Mouse (Mus musculus) midbrain, embryonic 11.5 days (tissue): ENCODE measurements around the gene Zfp1. TPM values are rescaled to one million over a fixed set of nuclear protein-coding genes. Genes with fewer than 3 reads are reported as not detected.

ENCODE experiments used
- ATAC-seq: fragments of 200-750 bp; cut with Nextera tagmentation; 2 replicates; pipeline ENCODE4 v1.8.0; 2017; ENCODE audit warnings: moderate TSS enrichment, moderate library complexity; ENCODE audit not compliant: low FRiP score
- DNase-seq: peaks from one replicate; pipeline ENCODE4 v3.0.0; 2015; ENCODE audit warnings: low spot score; ENCODE audit errors: missing footprints
- H3K27ac ChIP-seq: fragments of 300-500 bp; sonication (generic); 2 replicates; pipeline ENCODE4 v1.5.1; 2014; ENCODE audit warnings: low read depth, low read length
- H3K27me3 ChIP-seq: fragments of 300-500 bp; sonication (generic); 2 replicates; pipeline ENCODE4 v1.6.1; 2014; ENCODE audit warnings: mild to moderate bottlenecking, low read length, moderate library complexity, mixed read lengths; ENCODE audit not compliant: control insufficient read depth, insufficient read depth
- H3K36me3 ChIP-seq: fragments of 300-500 bp; sonication (generic); 2 replicates; pipeline ENCODE4 v1.6.1; 2014; ENCODE audit warnings: mild to moderate bottlenecking, low read length, moderate library complexity, mixed read lengths; ENCODE audit not compliant: control insufficient read depth, insufficient read depth
- H3K4me1 ChIP-seq: fragments of 300-500 bp; sonication (generic); 2 replicates; pipeline ENCODE4 v1.6.1; 2014; ENCODE audit warnings: low read length; ENCODE audit not compliant: control insufficient read depth, insufficient read depth
- H3K4me2 ChIP-seq: fragments of 300-500 bp; sonication (generic); 2 replicates; pipeline ENCODE4 v1.6.1; 2014; ENCODE audit warnings: mild to moderate bottlenecking, moderate library complexity
- H3K4me3 ChIP-seq: fragments of 300-500 bp; sonication (generic); 2 replicates; pipeline ENCODE4 v1.5.1; 2014; ENCODE audit warnings: low read depth, low read length
- H3K9ac ChIP-seq: fragments of 300-500 bp; sonication (generic); 2 replicates; pipeline ENCODE4 v1.6.1; 2014; ENCODE audit warnings: low read length
- H3K9me3 ChIP-seq: fragments of 300-500 bp; sonication (generic); 2 replicates; pipeline ENCODE4 v1.6.1; 2016; ENCODE audit warnings: low read length; ENCODE audit not compliant: control insufficient read depth
- WGBS: fragments of 180-500 bp; shearing (Covaris S2); extraction: QIAGEN DNeasy Blood & Tissue Kit; methylation state at CpG from one replicate; pipeline ENCODE4 v1.1.7; 2014; 5-methylcytosine and 5-hydroxymethylcytosine counted together
- polyA plus RNA-seq: library from polyadenylated mRNA; unstranded; fragments of >200 nt; fragmentation: Nextera tagmentation; extraction: Ambion mirVana; gene quantifications from 2 replicates; pipeline ENCODE4 v1.2.1, GENCODE M21; 2014

The Zfp1 gene
- polyA plus RNA-seq, 1 experiment from 2014 or later: 23.8 TPM

DNA sequence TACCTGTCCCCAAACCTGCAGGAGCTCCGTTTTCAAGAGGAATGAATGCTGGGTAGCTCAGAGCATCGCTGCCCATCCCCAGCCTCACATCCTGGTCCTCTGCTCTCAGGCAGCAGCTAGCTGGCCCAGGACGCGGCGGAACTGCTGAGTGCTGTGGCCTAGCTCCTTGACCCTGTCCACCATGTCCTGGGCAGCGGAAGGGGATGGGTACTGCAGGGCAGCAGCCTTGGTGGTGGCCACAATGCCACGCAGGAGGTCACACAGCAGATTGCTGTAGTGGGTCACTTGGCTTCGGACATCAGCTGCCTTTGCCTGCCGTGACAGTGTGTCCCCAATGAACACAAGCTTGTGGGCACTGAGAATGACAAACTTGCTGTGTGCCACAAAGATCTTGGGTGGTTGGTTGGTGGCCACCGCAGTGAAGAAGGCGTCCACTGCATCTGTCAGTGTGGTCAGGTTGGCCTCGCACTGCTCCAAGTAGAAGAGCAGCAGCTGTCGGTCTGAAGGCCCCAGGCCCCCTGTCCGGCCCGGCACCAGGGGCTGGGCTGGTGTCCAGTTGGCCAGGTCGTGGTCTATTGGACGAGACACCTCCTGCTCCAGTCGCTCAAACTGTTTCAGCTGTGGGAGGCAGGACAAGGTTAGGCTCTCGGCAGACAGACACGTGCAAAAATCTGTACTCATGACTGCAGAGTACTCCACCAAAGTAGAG lies 67.7 kb downstream of the Zfp1 start:
- peaks cover under 1% of the 10 kb centered on the region; the same call in 1 of the 2 replicates for H3K4me1 ChIP-seq
- H3K9me3 ChIP-seq: no peaks in the 10 kb centered on the region
- no peak overlapping the region for H3K4me3 ChIP-seq
- peaks cover 24% of the 10 kb centered on the region for H3K36me3 ChIP-seq
- no peaks in the 10 kb centered on the region for H3K27me3 ChIP-seq
- ATAC-seq: no peak
- no peak overlapping the region for H3K4me2 ChIP-seq
- DNase-seq: no peak
- H3K9ac ChIP-seq: no peak overlapping the region
- WGBS: 95% methylated on average over 20 of the region's 20 CpGs
- no peak overlapping the region for H3K27ac ChIP-seq

DNA sequence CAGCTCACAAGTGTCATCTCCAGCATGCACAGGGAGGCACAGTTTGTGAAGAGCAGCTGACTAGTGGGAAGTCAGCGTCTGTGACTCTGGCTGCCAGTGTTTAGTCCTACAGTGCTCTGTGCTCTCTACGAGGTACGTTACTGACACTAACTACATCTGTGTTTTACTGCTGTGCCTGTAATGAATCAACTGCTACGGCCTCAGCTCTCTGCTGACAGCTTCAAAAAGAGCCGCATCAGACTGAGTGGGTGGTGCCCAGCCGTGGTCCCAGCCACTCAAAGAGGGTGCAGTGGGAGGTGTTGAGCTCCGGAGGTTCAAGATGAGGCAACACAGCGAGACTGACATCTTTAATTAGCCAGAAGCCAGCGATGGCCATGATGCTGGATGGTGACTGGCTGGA lies 68.9 kb downstream of the Zfp1 start:
- H3K4me1 ChIP-seq: peaks cover 12% of the 10 kb centered on the region
- WGBS: 90% methylated on average over 9 of the region's 9 CpGs
- H3K4me3 ChIP-seq: no peak overlapping the region
- DNase-seq: no peak
- no peak overlapping the region for H3K27ac ChIP-seq
- no peak for ATAC-seq
- H3K36me3 ChIP-seq: peaks cover 24% of the 10 kb centered on the region
- no peak overlapping the region for H3K9ac ChIP-seq
- H3K4me2 ChIP-seq: no peak overlapping the region
- H3K9me3 ChIP-seq: no peaks in the 10 kb centered on the region
- H3K27me3 ChIP-seq: no peaks in the 10 kb centered on the region

DNA sequence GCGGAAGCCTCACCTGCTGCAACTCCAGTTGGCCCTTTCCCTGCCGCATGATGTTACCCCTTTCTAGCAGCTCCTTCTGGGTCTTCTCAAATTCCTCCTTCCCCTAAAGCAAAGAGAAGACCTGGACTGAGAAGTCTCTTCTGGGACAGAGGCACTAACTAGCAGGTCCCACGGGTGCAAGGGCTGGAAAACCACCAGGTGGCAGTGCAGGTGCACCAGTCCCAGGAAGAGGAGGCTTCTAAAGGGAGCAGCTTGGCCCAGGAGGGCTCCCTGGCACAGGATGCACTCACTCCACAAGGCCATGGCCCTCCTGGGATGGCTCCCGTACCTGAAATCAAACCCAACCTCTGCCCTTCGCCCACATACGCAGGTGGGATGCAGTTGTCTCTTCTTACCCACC lies 69.4 kb downstream of the Zfp1 start:
- Histone ChIP-seq H3K4me1 (peaks cover 17% of the 10 kb centered on the region), H3K27ac (no peak overlapping the region), H3K27me3 (no peaks in the 10 kb centered on the region), H3K4me3 (no peak overlapping the region), H3K9me3 (no peaks in the 10 kb centered on the region), H3K36me3 (peaks cover 24% of the 10 kb centered on the region), H3K9ac (no peak overlapping the region), H3K4me2 (no peak overlapping the region)
- DNase-seq (peak; percentile 88), ATAC-seq (no peak)
- WGBS: 87% methylated on average over 6 of the region's 6 CpGs

DNA sequence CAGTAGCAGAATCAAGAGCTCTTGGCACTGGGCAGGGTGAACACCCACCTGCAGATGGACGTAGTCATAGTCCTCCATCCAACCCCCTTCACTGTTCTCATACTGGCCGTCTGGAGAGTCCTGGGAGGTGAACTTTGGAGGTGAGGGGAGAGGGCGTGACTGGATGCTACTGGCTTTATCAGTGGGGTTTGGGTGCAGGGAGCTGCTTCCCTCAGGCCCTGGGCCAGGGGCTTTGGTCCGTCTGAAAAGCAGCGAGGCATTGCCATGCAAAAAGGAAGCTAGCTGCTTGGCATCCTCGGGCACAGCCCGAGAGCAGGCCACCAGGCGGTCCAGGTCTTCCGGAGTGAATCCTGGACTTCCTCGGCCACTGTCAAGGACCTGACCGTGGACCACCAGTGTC lies 70.1 kb downstream of the Zfp1 start:
- no peak overlapping the region for H3K4me3 ChIP-seq
- H3K36me3 ChIP-seq: peaks cover 24% of the 10 kb centered on the region
- ATAC-seq (no peak), DNase-seq (no peak)
- no peaks in the 10 kb centered on the region for H3K27me3 ChIP-seq
- no peak overlapping the region for H3K4me2 ChIP-seq
- peaks cover 23% of the 10 kb centered on the region for H3K4me1 ChIP-seq
- no peaks in the 10 kb centered on the region for H3K9me3 ChIP-seq
- WGBS: 94% methylated on average over 11 of the region's 11 CpGs
- no peak overlapping the region for H3K27ac ChIP-seq
- H3K9ac ChIP-seq: no peak overlapping the region

DNA sequence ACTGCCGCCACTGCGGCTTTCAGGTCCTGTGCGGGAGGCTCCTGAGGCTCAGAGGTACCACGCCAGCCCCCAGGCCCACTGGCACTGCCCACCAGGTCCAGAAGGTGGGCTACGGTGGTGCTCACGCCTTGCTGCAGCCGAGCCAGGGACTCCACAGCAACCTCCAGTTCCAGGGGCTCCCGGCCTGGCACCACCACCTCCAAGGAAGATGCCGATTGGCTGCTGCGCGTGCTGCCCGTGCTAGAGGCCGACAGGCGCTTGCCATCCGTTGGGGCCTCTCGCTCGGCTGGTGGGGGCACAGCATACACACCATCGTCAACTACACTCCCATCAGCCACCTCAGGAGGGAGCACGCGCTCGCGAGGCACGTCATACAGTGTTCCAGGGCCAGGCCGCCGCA lies 70.6 kb downstream of the Zfp1 start:
- Histone ChIP-seq H3K9ac (no peak overlapping the region), H3K36me3 (peaks cover 24% of the 10 kb centered on the region), H3K27me3 (no peaks in the 10 kb centered on the region), H3K4me1 (peaks cover 24% of the 10 kb centered on the region), H3K27ac (no peak overlapping the region), H3K9me3 (no peaks in the 10 kb centered on the region), H3K4me3 (no peak overlapping the region), H3K4me2 (no peak overlapping the region)
- no peak for DNase-seq
- 96% methylated on average over 25 of the region's 25 CpGs for WGBS
- no peak for ATAC-seq

DNA sequence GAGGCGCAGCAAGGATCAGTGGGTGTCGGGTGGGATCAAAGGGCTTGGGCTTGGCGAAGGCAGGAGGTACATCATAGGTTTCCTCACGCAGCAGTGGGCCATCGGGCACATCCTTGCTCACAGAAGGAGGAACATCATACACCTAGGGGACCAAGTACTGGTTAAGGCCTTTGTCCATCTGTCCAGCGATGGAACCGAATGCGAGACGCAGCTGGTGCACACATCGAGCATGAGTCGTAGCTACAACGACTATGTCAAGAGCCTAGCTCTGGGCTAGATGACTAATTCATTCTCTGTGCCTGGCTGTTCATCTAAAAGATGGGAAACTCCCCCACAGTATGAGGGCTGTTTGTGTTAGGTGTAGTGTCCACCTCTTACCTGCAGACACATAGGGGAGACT lies 71.1 kb downstream of the Zfp1 start:
- Histone ChIP-seq H3K36me3 (peaks cover 24% of the 10 kb centered on the region), H3K9ac (no peak overlapping the region), H3K4me2 (no peak overlapping the region), H3K9me3 (no peaks in the 10 kb centered on the region), H3K27ac (no peak overlapping the region), H3K4me1 (peaks cover 24% of the 10 kb centered on the region), H3K4me3 (no peak overlapping the region), H3K27me3 (no peaks in the 10 kb centered on the region)
- 97% methylated on average over 12 of the region's 12 CpGs for WGBS
- no peak for DNase-seq
- no peak for ATAC-seq

DNA sequence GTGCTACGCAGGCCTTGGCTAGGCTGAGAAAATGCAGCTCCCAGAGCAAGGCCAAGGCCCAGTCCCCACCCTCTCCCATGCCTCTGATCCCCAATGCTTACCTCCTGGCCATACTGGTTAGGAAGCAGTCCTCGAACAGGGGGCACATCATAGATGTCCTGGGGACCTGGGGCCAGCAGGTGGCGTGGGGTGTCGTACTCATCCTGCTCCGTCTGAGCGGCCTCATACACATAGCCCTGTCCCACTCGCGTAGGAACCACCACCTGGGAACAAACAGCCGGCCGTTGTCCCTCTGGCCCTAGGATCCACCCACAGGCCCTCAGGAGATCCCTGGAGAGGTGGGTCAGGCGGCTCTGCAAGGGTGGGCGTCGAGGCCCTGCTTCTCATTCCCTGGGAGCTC lies 72.3 kb downstream of the Zfp1 start:
- H3K4me2 ChIP-seq: no peak overlapping the region
- WGBS: 87% methylated on average over 13 of the region's 13 CpGs
- no peak overlapping the region for H3K4me3 ChIP-seq
- H3K4me1 ChIP-seq: peaks cover 24% of the 10 kb centered on the region
- H3K27ac ChIP-seq: peak overlapping the region; percentile 25; the same call in 1 of the 2 replicates
- H3K36me3 ChIP-seq: peaks cover 28% of the 10 kb centered on the region
- no peaks in the 10 kb centered on the region for H3K27me3 ChIP-seq
- ATAC-seq (no peak), DNase-seq (no peak)
- H3K9ac ChIP-seq: no peak overlapping the region
- H3K9me3 ChIP-seq: no peaks in the 10 kb centered on the region

DNA sequence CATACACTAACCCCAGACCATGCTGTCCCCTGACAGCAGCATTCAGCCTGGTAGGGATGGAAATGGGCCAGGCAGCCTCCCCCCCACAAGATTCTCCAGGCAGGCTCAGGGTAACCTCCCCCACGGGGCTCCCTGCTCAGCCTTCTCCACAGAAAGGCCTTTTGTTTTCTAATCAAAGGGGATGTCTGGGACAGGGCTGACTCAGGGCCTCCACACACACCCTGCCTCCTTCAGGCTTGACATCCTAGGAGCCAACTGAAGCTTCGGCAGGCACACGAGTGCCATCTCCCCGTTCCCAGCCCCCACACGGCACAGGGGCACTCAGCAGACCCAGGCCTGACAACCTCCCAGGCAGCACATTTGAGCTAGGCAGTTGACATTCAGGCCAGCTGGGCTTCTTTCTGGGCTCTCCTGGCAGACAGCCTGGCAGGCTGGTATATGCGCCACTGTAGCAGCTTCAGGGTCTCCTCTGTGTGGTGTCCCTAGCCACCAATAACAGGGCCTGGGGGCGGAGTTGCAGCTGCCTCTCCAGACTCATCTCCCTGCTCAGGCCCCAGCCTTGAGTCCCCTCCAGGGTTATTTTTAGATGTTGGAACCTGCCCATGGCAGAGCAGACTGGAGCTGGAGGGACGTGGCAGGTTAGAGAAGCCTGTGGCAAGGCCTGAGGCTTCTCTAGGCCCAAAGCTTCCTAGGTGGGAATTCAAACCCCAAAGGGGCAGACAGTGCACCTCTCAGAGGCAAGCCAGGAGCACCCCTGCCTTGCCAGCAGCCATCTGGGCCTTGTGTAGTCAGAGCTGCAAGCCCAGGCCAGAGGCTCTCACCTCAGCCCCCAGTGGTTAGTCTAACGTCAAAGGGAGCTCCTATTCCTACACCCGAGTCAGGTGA lies 73.6 kb downstream of the Zfp1 start:
- peak; percentile 87 for DNase-seq
- H3K4me2 ChIP-seq: no peak overlapping the region; the same call in 1 of the 2 replicates

DNA sequence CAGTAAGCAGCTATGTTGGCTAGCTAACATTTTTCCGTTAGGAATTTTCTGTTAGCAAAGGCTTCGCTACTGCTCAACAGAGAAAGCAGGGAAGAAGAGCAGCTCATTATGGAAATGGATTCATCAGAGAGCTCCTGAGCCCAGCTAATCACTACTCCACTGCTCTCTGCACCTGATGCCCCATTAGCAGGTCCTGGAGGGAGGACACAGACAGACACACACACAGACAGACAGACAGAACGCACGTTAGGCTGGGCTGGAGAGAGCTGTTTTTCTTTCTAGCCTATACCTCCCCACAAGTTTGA lies 74.2 kb downstream of the Zfp1 start:
- H3K9me3 ChIP-seq: no peaks in the 10 kb centered on the region
- peak overlapping the region; percentile 39 for H3K9ac ChIP-seq
- peaks cover 24% of the 10 kb centered on the region for H3K4me1 ChIP-seq
- DNase-seq (no peak), ATAC-seq (peak; percentile 47; the same call in 1 of the 2 replicates)
- H3K4me3 ChIP-seq: no peak overlapping the region
- peak overlapping the region; percentile 93 for H3K27ac ChIP-seq
- no peaks in the 10 kb centered on the region for H3K27me3 ChIP-seq
- H3K4me2 ChIP-seq: no peak overlapping the region
- H3K36me3 ChIP-seq: peaks cover 18% of the 10 kb centered on the region
- WGBS: 69% methylated on average over 4 of the region's 4 CpGs

More for the DNA sequence above, 73.6 kb downstream of the Zfp1 start:
- 35% methylated on average over 10 of the region's 10 CpGs for WGBS
- peak overlapping the region; percentile 93 for H3K27ac ChIP-seq
- H3K4me1 ChIP-seq: peaks cover 24% of the 10 kb centered on the region
- peaks cover 23% of the 10 kb centered on the region for H3K36me3 ChIP-seq
- peak; percentile 63 for ATAC-seq
- no peaks in the 10 kb centered on the region for H3K27me3 ChIP-seq
- H3K9me3 ChIP-seq: no peaks in the 10 kb centered on the region
- no peak overlapping the region for H3K4me3 ChIP-seq
- H3K9ac ChIP-seq: peak overlapping the region; percentile 39
